Mouse (Mus musculus): ENCODE results near the gene Dpt. TPM values are rescaled to one million over a fixed set of nuclear protein-coding genes. Genes with fewer than 3 reads are reported as not detected.

The Dpt gene
- total RNA-seq (2014; fragmentation: Nextera tagmentation) (not detected in 2 replicates), total RNA-seq (2017) (not detected in 2 replicates), polyA plus RNA-seq (2012) (not detected in 2 replicates)

DNA sequence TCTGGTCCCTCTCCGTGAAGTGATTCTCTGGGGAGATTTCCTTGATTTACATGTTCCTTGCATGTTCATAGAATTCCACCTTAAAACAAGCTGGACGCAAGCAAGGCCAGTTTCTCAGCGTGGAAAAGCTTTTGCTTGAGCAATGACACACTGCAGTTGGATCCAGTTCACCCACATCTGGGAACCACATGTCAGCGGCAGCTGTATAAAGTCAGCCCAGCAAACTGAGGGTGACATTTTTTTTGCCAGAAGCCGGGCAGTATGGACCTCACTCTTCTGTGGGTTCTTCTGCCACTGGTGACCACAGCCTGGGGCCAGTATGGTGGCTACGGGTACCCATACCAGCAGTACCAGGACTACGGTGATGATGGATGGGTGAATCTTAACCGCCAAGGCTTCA, at the start of gene Dpt:
Gene Dpt (plus strand): TSS at position 174 of the 400 bp plus-strand sequence.
- TF ChIP-seq GATA2 (IDR thresholded peaks at IDR 0.05; ENCODE audit: borderline replicate concordance, low read depth, low read length) (no peak), GATA1 (IDR thresholded peaks at IDR 0.05; ENCODE audit: borderline replicate concordance, low read length) (no peak)
- Histone ChIP-seq H3K36me3 (replicated peaks) (no peaks in the 10 kb centered on the region), H3K4me3 (ENCODE audit: low read depth, low read length) (no peak within 1 kb of the TSS), H3K4me1 (ENCODE audit: insufficient read depth, low read depth, low read length) (no peaks in the 10 kb centered on the region), H3K9me3 (replicated peaks) (peaks cover 27% of the 10 kb centered on the region), H3K27me3 (ENCODE audit: insufficient read depth, low read length) (no peaks in the 10 kb centered on the region)
- no peak for ATAC-seq (ENCODE audit: extremely low read depth, insufficient number of reproducible peaks, low FRiP score, poor library complexity, severe bottlenecking)
- no peak for DNase-seq (ENCODE audit: low spot score)

DNA sequence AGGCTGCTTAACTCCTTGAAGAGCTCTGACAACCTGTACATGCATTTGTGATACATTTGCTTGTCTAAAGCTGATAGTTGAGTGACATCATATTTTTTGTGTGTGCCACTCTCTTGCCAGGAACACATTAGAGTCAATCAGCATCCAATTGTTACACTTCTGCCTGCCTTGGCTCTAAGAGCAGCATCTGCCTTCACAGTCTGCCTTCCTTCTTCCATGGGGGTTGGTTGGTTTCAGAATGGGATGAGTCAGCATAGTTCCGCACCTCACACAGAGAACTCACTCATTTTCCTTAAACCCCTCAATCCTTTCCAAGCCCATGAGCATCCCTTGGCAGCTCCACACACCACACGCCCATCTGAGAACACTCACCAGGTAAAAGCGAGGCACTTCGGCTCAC, 42.7 kb upstream of the Dpt start:
- Histone ChIP-seq H3K36me3 (replicated peaks) (no peaks in the 10 kb centered on the region), H3K9me3 (replicated peaks) (peaks cover 15% of the 10 kb centered on the region), H3K27me3 (ENCODE audit: insufficient read depth, low read length) (no peaks in the 10 kb centered on the region), H3K4me1 (ENCODE audit: insufficient read depth, low read depth, low read length) (no peaks in the 10 kb centered on the region), H3K4me3 (ENCODE audit: low read depth, low read length) (no peak overlapping the region)
- DNase-seq (ENCODE audit: low spot score): no peak
- ATAC-seq (ENCODE audit: extremely low read depth, insufficient number of reproducible peaks, low FRiP score, poor library complexity, severe bottlenecking): no peak
- TF ChIP-seq POLR2AphosphoS5 (IDR thresholded peaks at IDR 0.05; ENCODE audit: insufficient replicate concordance, low read depth, low read length) (no peak), GATA1 (IDR thresholded peaks at IDR 0.05; ENCODE audit: borderline replicate concordance, low read length) (no peak), GATA2 (IDR thresholded peaks at IDR 0.05; ENCODE audit: borderline replicate concordance, low read depth, low read length) (no peak), TAL1 (conservative IDR thresholded peaks at IDR 0.05; ENCODE audit: low read depth, low read length) (no peak), CTCF (IDR thresholded peaks at IDR 0.05; ENCODE audit: low read depth, low read length) (no peak)

DNA sequence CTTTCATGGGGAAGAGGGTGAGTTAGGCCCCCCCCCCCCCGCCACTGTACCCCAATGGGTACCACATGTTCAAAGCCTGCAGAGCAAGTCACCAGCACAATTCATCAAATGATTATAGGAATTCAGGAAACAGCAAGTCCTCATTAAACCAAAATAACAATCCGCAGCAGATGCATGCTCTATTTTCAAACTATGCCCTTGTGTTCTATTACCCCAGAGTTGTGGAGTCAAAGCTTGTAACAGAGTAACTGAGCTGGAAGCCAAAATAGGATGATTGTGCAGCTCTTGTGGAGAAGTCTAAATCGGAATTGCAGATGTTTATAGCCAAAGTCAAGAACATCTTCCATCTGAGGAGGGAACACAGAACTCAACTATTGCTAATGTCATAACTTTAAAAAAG, 40.8 kb upstream of the Dpt start:
- no peaks in the 10 kb centered on the region for H3K27me3 ChIP-seq (ENCODE audit: insufficient read depth, low read length)
- no peak for ATAC-seq (ENCODE audit: extremely low read depth, insufficient number of reproducible peaks, low FRiP score, poor library complexity, severe bottlenecking)
- H3K4me3 ChIP-seq (ENCODE audit: low read depth, low read length): no peak overlapping the region
- H3K9me3 ChIP-seq (replicated peaks): peaks cover 15% of the 10 kb centered on the region
- no peak for DNase-seq (ENCODE audit: low spot score)
- no peaks in the 10 kb centered on the region for H3K36me3 ChIP-seq (replicated peaks)
- no peak for TF ChIP-seq POLR2AphosphoS5 (IDR thresholded peaks at IDR 0.05; ENCODE audit: insufficient replicate concordance, low read depth, low read length)
- TF ChIP-seq CTCF (IDR thresholded peaks at IDR 0.05; ENCODE audit: low read depth, low read length): no peak
- TF ChIP-seq GATA1 (IDR thresholded peaks at IDR 0.05; ENCODE audit: borderline replicate concordance, low read length): no peak
- no peak for TF ChIP-seq TAL1 (conservative IDR thresholded peaks at IDR 0.05; ENCODE audit: low read depth, low read length)
- TF ChIP-seq GATA2 (IDR thresholded peaks at IDR 0.05; ENCODE audit: borderline replicate concordance, low read depth, low read length): no peak
- H3K4me1 ChIP-seq (ENCODE audit: insufficient read depth, low read depth, low read length): no peaks in the 10 kb centered on the region

DNA sequence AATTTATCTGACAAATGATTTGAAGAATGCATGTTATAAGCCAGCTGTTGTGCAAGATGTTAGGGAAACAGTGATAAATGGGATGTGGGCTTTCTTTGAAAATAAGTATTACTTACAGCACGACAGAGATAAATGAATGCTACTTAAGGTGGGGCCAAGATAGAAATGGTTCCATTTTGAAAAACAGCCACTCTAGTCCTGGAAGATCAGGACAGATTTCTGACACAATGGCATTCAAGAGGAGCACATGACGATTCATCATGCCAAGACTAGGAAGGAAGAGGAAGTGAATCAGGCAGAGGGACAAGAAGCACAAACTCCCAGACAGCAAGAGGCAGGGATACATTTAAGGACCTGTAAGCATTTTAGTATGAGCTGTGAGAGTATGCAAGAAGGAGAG, 39.5 kb upstream of the Dpt start:
- Histone ChIP-seq H3K4me3 (ENCODE audit: low read depth, low read length) (no peak overlapping the region), H3K4me1 (ENCODE audit: insufficient read depth, low read depth, low read length) (no peaks in the 10 kb centered on the region), H3K9me3 (replicated peaks) (peaks cover 15% of the 10 kb centered on the region), H3K36me3 (replicated peaks) (no peaks in the 10 kb centered on the region), H3K27me3 (ENCODE audit: insufficient read depth, low read length) (no peaks in the 10 kb centered on the region)
- DNase-seq (ENCODE audit: low spot score) (no peak), ATAC-seq (ENCODE audit: extremely low read depth, insufficient number of reproducible peaks, low FRiP score, poor library complexity, severe bottlenecking) (no peak)
- no peak for TF ChIP-seq POLR2AphosphoS5 (IDR thresholded peaks at IDR 0.05; ENCODE audit: insufficient replicate concordance, low read depth, low read length)
- TF ChIP-seq GATA1 (IDR thresholded peaks at IDR 0.05; ENCODE audit: borderline replicate concordance, low read length): no peak
- no peak for TF ChIP-seq CTCF (IDR thresholded peaks at IDR 0.05; ENCODE audit: low read depth, low read length)
- TF ChIP-seq GATA2 (IDR thresholded peaks at IDR 0.05; ENCODE audit: borderline replicate concordance, low read depth, low read length): no peak
- TF ChIP-seq TAL1 (conservative IDR thresholded peaks at IDR 0.05; ENCODE audit: low read depth, low read length): no peak

DNA sequence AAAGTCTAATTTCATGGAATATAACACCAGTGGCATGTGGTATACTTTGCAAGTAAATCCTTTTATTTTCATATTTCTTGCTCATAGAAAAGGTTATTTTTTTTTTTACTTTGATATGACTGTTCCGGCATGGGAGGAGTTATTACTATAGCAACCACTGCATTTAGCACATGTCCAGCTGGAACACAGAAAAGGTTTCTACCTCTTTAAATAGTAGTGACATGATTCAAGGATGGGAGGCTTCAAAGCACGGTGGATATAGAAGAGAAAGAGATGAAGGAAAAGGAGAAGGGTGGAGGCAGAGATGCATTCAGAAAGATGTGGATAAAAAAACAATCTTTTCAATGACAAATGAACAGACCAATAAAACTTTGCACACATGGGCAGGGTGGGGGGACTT, 38.0 kb upstream of the Dpt start:
- Histone ChIP-seq H3K4me3 (ENCODE audit: low read depth, low read length) (no peak overlapping the region), H3K27me3 (ENCODE audit: insufficient read depth, low read length) (no peaks in the 10 kb centered on the region), H3K4me1 (ENCODE audit: insufficient read depth, low read depth, low read length) (no peaks in the 10 kb centered on the region), H3K9me3 (replicated peaks) (peaks cover 8% of the 10 kb centered on the region), H3K36me3 (replicated peaks) (no peaks in the 10 kb centered on the region)
- ATAC-seq (ENCODE audit: extremely low read depth, insufficient number of reproducible peaks, low FRiP score, poor library complexity, severe bottlenecking) (no peak), DNase-seq (ENCODE audit: low spot score) (no peak)
- no peak for TF ChIP-seq GATA2 (IDR thresholded peaks at IDR 0.05; ENCODE audit: borderline replicate concordance, low read depth, low read length)
- no peak for TF ChIP-seq POLR2AphosphoS5 (IDR thresholded peaks at IDR 0.05; ENCODE audit: insufficient replicate concordance, low read depth, low read length)
- TF ChIP-seq GATA1 (IDR thresholded peaks at IDR 0.05; ENCODE audit: borderline replicate concordance, low read length): no peak
- no peak for TF ChIP-seq TAL1 (conservative IDR thresholded peaks at IDR 0.05; ENCODE audit: low read depth, low read length)
- TF ChIP-seq CTCF (IDR thresholded peaks at IDR 0.05; ENCODE audit: low read depth, low read length): no peak

DNA sequence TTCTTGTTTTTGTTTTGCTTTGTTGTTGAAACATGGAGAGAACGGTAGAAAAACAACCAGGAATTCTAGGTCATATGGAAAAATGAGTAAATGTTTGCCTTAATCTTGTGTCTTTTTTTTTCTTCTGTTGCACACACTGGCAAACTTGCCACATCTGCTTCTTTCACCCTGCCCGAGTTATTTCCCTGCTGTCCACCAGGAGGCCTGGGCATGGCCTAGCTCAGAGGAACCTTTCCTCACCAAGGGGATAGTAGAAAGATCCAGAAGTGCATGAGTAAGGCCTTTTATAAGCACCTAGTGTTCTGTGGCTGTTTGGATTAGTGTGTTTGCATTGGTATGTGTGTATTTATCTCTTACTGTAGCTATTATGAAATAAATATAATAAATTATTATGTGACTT, 34.2 kb upstream of the Dpt start:
- ATAC-seq (ENCODE audit: extremely low read depth, insufficient number of reproducible peaks, low FRiP score, poor library complexity, severe bottlenecking): no peak; the same call in 1 of the 2 replicates

More for the DNA sequence above, 34.2 kb upstream of the Dpt start:
- Histone ChIP-seq H3K4me1 (ENCODE audit: insufficient read depth, low read depth, low read length) (no peaks in the 10 kb centered on the region), H3K4me3 (ENCODE audit: low read depth, low read length) (no peak overlapping the region), H3K27me3 (ENCODE audit: insufficient read depth, low read length) (no peaks in the 10 kb centered on the region), H3K36me3 (replicated peaks) (no peaks in the 10 kb centered on the region), H3K9me3 (replicated peaks) (peaks cover 5% of the 10 kb centered on the region; the same call in 1 of the 2 replicates)
- no peak for DNase-seq (ENCODE audit: low spot score)
- no peak for TF ChIP-seq TAL1 (conservative IDR thresholded peaks at IDR 0.05; ENCODE audit: low read depth, low read length)
- TF ChIP-seq GATA2 (IDR thresholded peaks at IDR 0.05; ENCODE audit: borderline replicate concordance, low read depth, low read length): no peak
- no peak for TF ChIP-seq POLR2AphosphoS5 (IDR thresholded peaks at IDR 0.05; ENCODE audit: insufficient replicate concordance, low read depth, low read length)
- no peak for TF ChIP-seq GATA1 (IDR thresholded peaks at IDR 0.05; ENCODE audit: borderline replicate concordance, low read length)
- no peak for TF ChIP-seq CTCF (IDR thresholded peaks at IDR 0.05; ENCODE audit: low read depth, low read length)
